In genomic region chr10:60779628-60780027, GRCm38 (mm10) we compare ENCODE assay signal across 8 mouse cellular contexts. TPM values are rescaled to one million over a fixed set of nuclear protein-coding genes. Genes with fewer than 3 reads are reported as not detected.
DNase-seq lines count a peak whose midpoint lies in the region; ATAC-seq lines count a peak whose summit lies in the region.

No protein-coding gene starts in this region.

- no peak overlapping the region for H3K9ac ChIP-seq in hindbrain, embryonic 13.5 days

- peaks cover 31% of the 10 kb centered on the region; the same call in 1 of the 2 replicates for H3K27me3 ChIP-seq in hindbrain, embryonic 13.5 days

- peaks cover 11% of the 10 kb centered on the region; the same call in 1 of the 2 replicates for H3K4me1 ChIP-seq in hindbrain, embryonic 13.5 days (replicated peaks)

- no peak overlapping the region for H3K4me3 ChIP-seq in hindbrain, embryonic 13.5 days

- peak overlapping the region; percentile 37; the same call in 1 of the 2 replicates for H3K4me2 ChIP-seq in hindbrain, embryonic 13.5 days

- no peak overlapping the region for H3K27ac ChIP-seq in hindbrain, embryonic 13.5 days

- peak; percentile 71 for DNase-seq in WW6 (ENCODE audit: low read depth, low spot score)
- peak; percentile 90 to 94 for DNase-seq in cerebellum, postnatal 14 days
- DNase-seq in frontal cortex, postnatal 25 days (ENCODE audit: low spot score in 2 of 2), result peak; percentile 69 to 70
- peak; percentile 62 to 63 for DNase-seq in layer of hippocampus, postnatal 14 days (ENCODE audit: low spot score in 2 of 2)
- DNase-seq in lung, postnatal 36 days, result peak; percentile 84
- DNase-seq in right cerebral cortex, postnatal 10 days (ENCODE audit: low spot score in 2 of 2), result peak; percentile 53 to 78
- peak; percentile 86 for DNase-seq in urinary bladder, postnatal 25 days (ENCODE audit: low spot score)

- H3K36me3 ChIP-seq in hindbrain, embryonic 13.5 days, result no peaks in the 10 kb centered on the region

- H3K9me3 ChIP-seq in hindbrain, embryonic 13.5 days, result no peaks in the 10 kb centered on the region

- 12% methylated on average over 9 of the region's 9 CpGs for WGBS in hindbrain, embryonic 13.5 days

- peak; percentile 43 for ATAC-seq in hindbrain, embryonic 13.5 days (ENCODE audit: low FRiP score)

RNA-seq across cellular contexts. Expression of gene Slc29a3, which starts 27.0 kb away (rescaled TPM):
- polyA plus RNA-seq in hindbrain, embryonic 13.5 days (2015; fragmentation: Nextera tagmentation; extraction: Ambion mirVana), result 14.1 and 15.8 TPM in 2 replicates
- 10 to 100 TPM; 19.4 to 24.4 TPM for total RNA-seq in layer of hippocampus, postnatal 14 days (2021)

RNA-seq across cellular contexts. Expression of gene Unc5b, which starts 51.8 kb away (rescaled TPM):
- polyA plus RNA-seq in hindbrain, embryonic 13.5 days (2015; fragmentation: Nextera tagmentation; extraction: Ambion mirVana), result 2.5 and 3.3 TPM in 2 replicates
- 10 to 100 TPM; 11.9 to 12.6 TPM for total RNA-seq in layer of hippocampus, postnatal 14 days (2021)
